Mouse (Mus musculus) layer of hippocampus, adult 9-10 months (tissue): ENCODE results near the gene Dnajb1.

Experiments
- DNase-seq: peaks from one replicate; pipeline ENCODE4 v3.0.0; 2022; ENCODE audit warnings: low spot score

Dnajb1 gene

DNA sequence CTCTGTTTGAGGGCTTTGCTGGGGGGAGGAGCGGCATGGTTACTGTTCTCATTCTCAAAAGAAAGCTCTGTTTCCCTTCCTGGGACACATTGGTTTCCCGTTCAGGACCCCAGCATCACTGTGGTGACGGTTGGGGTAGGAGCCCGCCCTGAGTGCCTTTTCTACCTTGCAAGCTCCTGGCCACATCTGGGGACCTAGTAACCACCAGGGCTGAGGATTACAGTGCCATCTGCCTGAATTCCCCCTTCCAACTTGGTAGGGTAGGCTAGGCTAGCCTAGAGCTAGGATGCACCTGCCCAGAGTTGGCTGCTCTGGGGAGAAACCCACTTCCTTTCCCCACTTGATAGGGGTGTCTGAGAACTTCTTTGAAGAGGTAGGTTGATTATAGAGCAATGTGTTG, 3.9 kb downstream of the Dnajb1 start:
- no peak for DNase-seq

DNA sequence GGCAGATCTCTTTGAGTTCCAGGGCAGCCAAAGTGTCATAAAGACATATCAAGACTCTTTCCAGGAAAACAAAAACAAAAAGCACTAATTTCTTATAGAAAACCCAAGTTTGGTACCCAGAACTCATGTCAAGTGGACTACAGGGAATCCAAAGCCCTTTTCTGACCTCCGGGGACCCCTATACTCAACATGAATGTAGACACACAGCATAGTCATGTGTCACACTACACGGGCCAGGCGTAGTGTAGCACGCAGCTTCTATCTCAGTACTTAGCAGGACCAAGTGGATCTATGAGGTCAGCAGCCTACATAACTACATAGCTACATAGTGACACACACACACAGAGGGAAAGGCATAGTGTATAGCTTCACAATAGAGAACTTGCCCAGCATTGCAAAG, 5.7 kb downstream of the Dnajb1 start:
- DNase-seq = no peak

DNA sequence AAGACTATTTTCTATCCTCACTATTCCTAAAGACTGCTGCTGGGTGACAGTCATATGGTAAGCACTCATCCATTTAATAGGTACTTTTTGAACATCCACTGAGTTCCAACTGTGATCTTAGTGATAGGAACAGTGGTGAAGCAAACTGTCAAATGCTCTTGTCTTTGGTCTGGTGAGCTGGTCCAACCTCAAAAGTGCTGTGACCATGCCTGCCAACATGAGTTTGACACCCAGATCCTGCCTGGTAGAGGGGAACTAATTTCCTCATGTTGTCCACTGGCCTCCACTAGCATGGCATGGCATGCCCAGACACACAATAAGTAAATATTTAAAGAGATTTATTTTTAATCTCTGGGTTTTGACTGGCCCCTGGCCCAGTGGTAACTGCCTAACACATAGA, 8.6 kb downstream of the Dnajb1 start:
- DNase-seq = no peak

DNA sequence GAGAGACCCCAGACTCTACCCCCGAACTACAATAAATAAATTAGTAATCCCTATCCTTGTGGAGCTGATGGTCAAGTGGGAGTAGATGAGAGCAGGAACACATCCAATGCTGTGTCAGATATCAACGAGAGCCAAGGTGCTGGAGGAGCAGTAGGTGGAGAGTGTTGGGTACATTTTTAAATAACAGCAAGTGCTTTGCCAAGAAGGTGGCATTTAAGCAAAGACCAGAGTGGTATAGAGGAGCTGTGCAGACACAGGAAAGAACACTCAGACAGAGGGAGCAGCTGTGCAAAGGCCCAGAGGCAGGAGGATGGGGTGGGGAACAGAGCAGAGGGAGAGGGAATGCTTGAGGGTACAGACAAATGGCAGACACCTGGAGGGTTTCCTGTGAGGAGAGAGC, 9.1 kb downstream of the Dnajb1 start:
- no peak for DNase-seq

DNA sequence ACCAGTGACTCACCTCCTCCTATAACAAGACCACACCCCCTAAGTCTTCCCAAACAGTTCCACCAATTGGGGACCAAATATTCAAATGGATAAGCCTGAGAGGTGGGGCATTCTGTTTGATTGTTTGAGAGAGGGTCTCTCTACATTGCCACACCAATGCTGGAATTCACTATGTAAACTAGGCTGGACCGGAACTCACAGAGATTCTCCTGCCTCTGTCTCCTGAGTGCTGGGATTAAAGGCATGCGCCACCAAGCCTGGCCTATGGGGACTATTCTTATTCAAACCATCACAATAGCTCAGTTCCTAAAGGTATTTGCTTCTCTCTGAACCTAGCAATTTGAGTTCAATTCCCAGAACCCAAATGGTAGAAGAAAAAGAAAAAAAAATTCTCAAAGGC, 10.6 kb downstream of the Dnajb1 start:
- DNase-seq = no peak

DNA sequence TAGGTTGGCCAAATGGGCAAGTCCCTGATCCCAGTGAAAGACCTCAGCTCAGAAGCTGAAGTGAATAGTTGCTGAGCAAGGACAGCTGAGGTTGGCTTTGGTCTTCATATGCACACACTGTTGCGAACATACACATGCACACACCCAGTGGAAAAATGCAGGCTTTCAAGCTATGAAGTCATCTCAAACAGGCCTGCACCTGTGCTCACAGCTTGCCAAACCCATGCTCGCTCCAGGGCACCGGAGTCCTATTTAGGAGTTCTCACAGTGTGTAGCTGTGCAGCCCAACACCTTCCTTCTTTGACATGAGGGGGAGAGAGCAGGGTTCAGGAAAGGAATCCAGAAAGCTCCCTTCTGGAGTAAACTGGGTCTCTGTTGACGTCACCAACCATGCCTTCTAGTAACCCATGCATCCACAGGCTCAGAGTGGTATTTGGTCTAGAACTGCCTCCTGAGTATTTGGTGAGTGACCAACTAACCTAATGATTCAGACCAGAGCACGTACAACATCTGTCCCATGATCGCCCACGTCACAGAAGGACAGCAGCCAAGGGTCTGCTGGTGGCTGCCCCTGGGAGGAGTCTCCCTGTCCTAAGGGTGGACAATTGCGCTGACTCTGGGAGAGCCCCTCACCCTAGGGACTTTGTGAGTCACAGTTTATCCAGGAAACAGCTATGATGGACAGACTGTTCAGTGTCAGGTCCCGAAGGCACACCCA, 11.7 kb downstream of the Dnajb1 start:
- no peak for DNase-seq

DNA sequence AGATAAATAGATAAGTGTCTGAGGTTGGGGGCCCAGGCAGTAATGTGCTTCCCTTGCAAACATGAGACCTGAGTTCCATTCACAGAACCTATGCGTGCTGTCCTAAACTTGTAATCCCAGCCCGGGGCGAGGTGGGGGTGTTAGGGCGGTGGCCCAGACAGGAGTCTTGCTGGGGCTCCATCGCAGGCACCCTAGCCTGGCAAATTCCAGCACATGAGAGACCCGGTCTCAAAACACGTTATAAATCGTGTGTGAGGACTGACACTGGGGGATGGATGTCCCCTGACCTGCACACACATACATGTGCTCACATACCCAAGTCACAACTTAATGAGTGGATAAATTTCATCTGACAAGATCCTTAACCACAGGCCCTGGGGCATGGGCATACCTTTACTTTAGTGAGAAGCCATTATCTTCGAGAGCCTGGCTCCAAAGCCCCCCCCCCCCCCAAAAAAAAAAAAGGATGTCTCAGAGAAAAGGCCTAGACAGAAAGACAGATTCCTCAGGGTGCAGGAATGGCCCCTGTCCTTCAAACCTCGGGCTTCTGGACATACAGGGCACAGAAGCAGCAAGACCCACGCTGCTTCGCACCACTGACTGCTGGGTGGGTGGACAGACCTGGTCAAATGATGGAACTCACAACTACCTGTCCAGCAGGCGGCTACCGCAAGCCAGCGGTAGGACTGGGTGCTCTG, 13.8 kb downstream of the Dnajb1 start:
- DNase-seq = no peak

DNA sequence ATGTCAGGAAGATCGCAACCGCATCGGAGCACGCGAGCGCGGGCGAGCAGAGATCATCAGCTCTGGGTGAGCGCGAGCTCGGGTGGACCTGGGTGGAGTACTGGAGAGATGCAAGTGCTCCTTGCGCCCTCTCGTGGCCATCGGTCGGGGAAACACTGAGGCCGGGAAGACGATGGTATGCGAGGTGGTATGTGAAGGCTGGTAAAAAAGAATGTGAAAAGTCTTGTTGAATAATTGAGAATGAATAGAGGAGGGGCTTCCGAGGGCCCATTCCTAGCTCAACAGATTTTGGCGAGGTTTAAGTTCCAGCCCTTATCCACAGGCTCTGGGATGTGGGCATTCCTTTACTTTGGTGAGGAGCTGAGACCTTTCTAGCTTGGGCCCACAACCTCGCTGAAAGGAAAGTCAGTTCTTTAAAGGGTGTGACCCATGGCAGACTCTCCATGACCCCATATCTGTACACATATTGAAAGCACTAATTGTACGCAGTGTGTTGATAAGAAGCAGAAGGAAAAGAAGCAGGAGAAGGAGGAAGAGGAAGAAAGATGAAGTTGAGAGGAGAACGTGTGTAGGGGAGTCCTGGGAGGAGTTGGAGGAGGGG, 14.5 kb downstream of the Dnajb1 start:
- peak; percentile 89 for DNase-seq

DNA sequence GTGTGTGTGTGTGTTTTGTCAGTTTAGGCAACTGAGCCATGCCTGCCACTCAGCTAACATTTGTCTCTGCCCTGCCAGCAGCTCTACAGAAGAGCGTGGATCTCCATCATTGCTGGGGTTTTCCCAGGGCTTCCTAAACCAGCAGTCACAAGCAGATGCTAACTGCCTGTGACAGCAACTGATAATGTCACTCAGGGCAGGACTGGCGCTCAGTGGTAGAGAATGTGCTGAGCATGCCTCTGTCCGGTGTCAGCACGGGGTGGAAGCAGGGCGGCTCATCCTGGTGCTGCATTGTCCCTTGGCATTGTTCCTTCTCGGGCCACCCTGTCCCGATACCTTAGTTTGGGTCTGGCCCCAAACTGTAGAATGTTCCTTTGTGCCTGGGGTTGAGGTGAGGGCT, 15.6 kb downstream of the Dnajb1 start:
- no peak for DNase-seq

DNA sequence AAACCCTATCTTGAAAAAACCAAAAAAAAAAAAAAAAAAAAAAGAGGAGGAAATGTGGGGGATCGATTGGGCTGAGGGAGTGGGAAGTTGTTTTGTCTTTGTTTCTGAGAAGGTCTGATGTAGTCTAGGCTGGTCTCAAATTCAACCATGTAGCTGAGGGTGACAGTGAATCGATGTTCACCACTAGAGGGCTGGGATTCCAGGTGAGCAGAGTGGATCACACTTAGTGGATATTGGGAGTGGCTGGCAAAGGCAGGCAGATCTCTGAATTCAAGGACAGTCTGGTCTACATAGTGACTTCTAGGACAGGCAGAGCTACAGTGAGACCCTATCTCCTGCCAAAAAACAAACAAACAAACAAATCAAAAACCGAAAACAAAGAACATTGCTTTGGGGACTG, 16.7 kb downstream of the Dnajb1 start:
- DNase-seq = no peak

DNA sequence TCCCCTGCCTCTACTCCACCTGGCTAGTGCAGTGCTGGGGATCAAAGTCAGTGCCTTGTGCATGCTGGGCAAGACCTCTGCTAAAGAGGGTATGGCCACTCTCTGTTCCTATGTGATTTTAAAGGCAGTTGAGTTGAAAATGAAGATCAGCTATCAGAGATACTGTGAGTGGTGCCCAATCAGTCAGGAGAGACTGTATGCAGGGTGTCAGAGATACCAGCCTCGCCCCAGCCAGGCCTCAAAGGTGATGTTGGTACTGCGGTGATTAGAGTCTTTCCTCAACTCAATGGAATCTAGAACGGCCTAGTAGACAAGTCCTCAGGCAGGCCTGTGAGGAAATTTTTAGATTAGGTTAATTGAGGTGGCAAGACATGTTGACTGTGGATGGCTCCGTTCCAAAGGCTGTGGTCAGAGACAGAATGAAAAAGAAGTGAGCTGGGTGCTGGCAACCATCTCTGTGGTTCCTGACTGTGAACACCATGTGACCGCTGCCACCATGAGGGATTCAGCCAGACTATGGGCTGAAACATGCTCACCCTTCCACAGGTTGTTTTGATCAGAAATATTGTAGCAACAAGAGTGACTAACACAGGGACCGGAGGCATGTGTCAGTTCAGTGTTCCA, 17.8 kb downstream of the Dnajb1 start:
- no peak for DNase-seq

DNA sequence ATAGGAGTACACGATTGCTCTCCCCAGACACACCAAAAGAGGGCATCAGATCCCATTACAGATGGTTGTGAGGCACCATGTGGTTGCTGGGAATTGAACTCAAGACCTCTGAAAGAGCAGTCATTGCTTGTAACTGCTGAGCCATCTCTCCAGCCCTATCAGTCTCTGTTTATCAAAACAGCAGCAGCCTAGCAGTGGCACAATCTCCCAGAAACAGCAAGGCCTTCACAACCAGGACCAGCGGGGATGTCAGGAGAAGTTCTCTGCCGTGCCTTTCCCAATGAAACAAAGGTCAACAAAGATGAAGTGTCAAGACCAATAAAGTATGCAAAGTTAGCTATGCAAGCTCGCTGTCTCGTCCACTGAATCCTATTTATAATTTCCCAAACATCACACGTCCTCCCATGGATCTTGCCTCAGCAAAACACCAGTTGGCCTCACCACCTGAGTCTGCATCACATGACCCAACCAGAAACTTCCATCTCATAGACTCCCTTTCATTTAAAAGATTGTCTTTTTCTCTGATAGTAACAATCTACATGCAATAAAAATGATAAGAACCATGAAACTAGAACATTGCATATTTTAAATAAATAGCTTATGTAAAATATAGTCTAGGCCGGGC, 24.2 kb downstream of the Dnajb1 start:
- DNase-seq = no peak

DNA sequence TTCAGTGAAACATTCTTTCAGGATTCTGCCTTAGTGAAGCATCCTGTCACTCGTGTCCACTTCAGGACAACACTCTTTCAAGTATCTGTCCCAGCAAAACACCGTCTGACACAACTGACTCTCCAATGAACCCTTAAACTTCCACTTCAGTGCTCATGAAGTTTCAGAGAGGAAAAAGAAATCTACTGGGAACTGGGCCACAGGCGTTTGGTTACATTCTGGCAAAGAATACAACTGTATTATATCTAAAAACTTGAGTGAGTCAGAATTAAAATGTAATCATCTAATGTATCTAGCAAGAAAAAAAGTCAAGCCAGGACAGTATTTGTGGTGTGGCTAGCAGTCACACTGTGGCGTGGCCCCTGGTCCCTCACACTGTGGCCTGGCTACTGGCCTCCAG, 30.9 kb downstream of the Dnajb1 start:
- no peak for DNase-seq

DNA sequence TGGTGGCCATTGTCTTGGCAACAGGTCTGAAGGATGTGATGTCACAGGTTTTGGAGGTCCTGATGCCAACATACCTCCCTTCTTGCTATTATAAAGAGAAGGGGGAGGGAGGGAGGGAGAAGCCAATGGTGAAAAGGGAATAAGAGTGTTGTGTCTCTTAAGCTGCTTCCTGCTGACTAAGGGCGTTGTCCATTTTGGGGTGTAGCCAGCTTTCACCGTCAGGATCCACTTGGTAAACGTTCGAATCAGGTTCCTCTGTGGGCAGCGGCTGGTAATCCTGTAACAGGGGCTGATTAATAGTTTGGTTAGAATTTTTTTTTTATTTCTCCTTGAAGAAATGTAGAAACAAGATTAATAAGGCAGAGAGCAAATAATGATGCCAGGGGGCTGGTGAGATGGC, 31.7 kb downstream of the Dnajb1 start:
- DNase-seq = no peak

DNA sequence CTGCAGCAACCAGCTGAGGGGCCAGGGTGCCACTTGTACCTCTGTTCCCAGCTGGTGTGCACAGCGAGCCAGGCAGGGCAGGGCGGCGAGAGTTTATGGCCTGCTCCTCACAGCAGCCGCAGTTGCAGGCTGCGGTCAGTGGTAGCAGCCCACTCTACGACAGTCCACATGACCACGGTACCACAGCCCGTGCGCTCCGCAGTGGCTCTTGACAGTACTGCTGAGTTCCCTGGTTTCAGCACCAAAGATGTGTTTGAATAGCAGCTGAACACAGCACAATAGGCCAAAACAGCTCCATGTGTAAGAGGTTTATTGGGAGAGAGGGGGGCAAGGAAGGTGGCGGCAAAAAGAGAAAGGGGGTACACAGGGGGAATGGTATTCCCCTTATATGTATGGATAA, 39.5 kb downstream of the Dnajb1 start:
- DNase-seq = no peak

DNA sequence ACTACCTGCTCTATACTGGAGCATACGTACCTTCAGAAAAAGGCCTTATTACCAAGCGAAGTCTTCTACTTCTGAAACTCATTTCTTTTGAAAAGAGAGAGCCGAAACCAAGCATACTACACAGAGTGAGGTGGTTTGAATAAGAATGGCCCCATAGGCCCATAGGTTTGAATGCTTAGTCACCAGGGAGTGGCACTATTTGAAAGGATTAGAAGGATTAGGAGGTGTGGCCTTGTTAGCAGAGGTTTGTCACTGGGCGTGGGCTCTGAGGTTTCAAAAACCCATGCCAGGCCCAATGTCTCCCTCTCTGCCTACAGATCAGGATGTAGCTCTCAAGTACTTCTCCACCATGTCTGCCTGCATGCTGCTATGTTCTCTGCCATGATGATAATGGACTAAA, 40.0 kb downstream of the Dnajb1 start:
- no peak for DNase-seq

DNA sequence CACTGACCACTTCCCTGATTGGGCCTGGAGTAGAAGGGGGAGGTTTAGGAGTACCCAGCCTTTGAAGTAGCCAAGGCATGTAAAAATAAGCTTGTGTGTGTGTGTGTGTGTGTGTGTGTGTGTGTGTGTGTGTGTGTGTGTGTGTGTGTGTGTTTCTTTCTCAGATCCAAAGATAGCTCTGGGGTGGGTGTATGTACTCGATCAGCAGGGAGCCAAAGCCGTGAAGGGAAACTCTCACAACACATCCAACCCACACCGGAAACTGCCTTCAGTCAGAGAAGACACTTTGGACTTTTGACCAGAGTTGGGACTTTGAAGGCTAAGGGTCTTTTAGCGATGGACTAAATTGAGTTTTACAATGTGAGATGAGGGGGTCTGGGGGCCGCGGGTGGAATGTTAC, 41.7 kb downstream of the Dnajb1 start:
- DNase-seq = no peak

DNA sequence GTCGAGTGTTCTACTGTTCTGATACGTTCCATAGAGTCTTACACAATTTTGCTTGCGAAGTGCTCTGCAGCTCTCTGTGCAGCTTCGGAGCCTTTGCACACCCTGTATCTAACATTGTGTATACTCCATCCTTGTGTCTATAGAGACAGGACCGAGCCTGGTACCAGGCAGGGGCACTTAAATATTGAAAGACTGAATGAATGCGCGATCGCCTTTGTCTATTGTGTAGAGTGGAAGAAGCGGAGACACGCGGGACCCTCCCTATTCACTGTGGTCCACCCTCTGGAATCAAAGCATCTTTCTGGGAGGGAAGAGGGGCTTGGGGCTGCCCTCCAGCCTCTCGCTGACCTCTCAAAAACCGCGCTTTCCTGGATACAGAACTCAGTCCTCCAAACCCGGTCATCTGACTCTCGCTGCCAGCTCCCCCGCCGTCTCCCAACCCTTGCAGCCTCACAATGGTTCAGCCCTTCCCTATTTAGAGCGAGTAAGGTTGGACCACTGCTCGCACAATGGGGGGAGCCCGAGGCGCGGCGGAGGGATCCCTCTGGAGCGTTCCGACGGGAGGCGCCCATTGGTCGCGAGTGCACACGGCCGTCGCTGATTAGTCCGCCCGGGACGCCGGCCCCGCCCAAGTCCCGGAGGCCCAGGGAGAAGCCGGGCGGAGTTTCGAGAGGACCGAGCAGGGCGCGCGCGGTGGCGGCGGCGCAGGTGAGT, 44.2 kb downstream of the Dnajb1 start, which contains the start of gene Gipc1:
Gipc1 (plus strand) TSS at position 648 of the 714 bp plus-strand sequence.
- DNase-seq = peak; percentile 91

DNA sequence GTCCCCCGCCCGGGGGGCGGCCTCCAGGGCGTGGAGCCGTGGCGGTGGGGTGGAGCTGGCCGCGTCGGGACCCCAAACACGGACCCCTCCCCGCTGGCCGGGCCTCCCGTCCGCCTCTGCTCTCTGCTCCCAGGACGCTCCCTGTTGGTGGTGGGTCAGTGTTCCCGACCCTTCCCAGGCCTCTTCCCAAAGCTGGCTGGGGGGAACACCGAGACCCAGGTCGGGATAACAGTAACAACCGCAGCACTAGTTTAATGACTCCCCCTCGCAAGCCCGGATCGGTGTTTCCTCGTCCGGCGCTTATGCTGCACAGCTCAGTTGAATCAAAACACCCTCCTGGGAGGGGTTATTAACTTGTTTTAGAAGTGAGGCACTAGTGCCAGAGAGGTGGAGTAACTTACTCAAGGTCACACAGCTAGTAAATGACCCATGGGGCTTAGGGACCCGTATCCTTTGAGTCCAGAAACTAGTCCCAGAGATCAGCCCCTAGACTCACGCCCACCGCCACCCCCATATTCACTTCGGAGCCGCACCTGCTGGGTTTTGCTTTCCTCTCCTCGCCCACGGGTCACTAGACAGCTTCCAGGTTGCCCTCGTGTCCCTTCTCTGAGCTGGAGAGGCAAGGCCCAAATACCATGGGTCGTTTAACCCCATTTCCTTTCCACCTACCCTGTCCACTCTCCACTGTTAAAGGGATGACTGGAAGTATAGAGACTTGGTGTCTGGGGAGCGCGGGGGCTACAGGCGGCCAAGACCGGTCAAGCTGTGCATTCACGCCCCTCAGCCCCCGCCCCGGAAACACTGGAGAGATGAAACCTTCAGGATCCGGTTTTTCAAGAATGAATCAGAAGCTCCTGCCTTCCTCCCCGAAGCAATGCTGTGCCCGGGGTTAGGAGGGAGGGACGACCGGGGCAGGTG, 45.0 kb downstream of the Dnajb1 start:
- DNase-seq = no peak

DNA sequence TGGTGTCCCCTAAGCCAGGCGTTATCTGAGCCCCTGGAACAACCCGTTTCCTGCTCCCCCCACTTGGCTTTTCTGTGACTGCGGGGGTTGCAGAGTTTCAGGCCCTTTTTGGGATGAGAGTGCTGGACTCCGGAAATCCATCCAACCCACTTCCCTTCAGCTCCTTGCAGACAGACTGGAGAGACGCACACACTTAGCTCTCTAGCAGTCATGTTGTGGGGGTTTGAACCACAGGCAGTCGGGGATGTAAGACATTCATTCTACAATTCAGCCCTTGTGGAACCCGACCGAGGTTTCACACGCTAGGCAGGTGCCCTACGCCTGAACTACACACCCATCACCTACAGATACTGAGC, 45.6 kb downstream of the Dnajb1 start:
- DNase-seq = no peak

DNA sequence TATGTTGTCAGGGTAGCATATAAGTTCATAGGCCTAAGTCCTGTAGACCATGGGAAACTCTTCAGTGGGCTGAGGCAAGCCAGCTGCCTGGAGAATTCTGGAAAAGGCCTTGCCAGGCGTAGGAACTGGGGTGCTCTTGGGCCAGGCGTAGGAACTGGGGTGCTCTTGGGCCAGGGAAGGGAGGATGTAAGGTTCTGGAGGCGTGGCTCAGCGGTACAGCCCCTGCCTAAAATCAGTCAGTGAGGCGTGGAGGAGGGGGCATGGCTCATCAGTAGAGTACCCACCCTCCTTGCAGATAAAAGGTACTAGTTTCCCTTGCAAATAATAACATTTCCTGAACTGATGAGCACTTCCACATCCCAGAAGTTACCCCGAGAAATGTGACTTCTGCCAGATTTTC, 46.7 kb downstream of the Dnajb1 start:
- no peak for DNase-seq
